Mouse (Mus musculus): ENCODE results near the gene Fras1.

Gene Fras1

GRCm38 (mm10) chr5:96783506-96784288, 409.9 kb downstream of the Fras1 start:
- no peak for DNase-seq (ENCODE audit: low read depth, low spot score)

GRCm38 (mm10) chr5:96785096-96785495, 411.3 kb downstream of the Fras1 start:
- DNase-seq (ENCODE audit: low read depth, low spot score), result no peak

GRCm38 (mm10) chr5:96792422-96792821, 418.7 kb downstream of the Fras1 start:
- DNase-seq (ENCODE audit: low read depth, low spot score), result no peak

- DNase-seq (ENCODE audit: low read depth, low spot score), result peak; percentile 39
Observed at GRCm38 (mm10) chr5:96792936-96793718, 419.4 kb downstream of the Fras1 start, which contains the start of gene Anxa3. Anxa3 (plus strand) TSS chr5:96793339.

- DNase-seq (ENCODE audit: low read depth, low spot score), result no peak
Observed at GRCm38 (mm10) chr5:96793953-96794635, 420.3 kb downstream of the Fras1 start.

GRCm38 (mm10) chr5:96795752-96796151, 422.0 kb downstream of the Fras1 start:
- DNase-seq (ENCODE audit: low read depth, low spot score), result no peak

GRCm38 (mm10) chr5:96797465-96797864, 423.7 kb downstream of the Fras1 start:
- DNase-seq (ENCODE audit: low read depth, low spot score), result no peak

GRCm38 (mm10) chr5:96799165-96799564, 425.4 kb downstream of the Fras1 start:
- no peak for DNase-seq (ENCODE audit: low read depth, low spot score)

GRCm38 (mm10) chr5:96799969-96800368, 426.2 kb downstream of the Fras1 start:
- DNase-seq (ENCODE audit: low read depth, low spot score), result no peak

GRCm38 (mm10) chr5:96802185-96802584, 428.4 kb downstream of the Fras1 start:
- no peak for DNase-seq (ENCODE audit: low read depth, low spot score)

- DNase-seq (ENCODE audit: low read depth, low spot score), result no peak
Observed at GRCm38 (mm10) chr5:96803091-96803490, 429.3 kb downstream of the Fras1 start.

GRCm38 (mm10) chr5:96804304-96804703, 430.5 kb downstream of the Fras1 start:
- no peak for DNase-seq (ENCODE audit: low read depth, low spot score)

- DNase-seq (ENCODE audit: low read depth, low spot score), result no peak
Observed at GRCm38 (mm10) chr5:96804813-96805212, 431.1 kb downstream of the Fras1 start.

GRCm38 (mm10) chr5:96810620-96811019, 436.9 kb downstream of the Fras1 start:
- no peak for DNase-seq (ENCODE audit: low read depth, low spot score)

GRCm38 (mm10) chr5:96824769-96825327, 451.1 kb downstream of the Fras1 start:
- DNase-seq (ENCODE audit: low read depth, low spot score), result no peak

- no peak for DNase-seq (ENCODE audit: low read depth, low spot score)
Observed at GRCm38 (mm10) chr5:96827176-96827575, 453.4 kb downstream of the Fras1 start.
